Comparison of ENCODE assay signal across 9 mouse cellular contexts in the genomic region with DNA sequence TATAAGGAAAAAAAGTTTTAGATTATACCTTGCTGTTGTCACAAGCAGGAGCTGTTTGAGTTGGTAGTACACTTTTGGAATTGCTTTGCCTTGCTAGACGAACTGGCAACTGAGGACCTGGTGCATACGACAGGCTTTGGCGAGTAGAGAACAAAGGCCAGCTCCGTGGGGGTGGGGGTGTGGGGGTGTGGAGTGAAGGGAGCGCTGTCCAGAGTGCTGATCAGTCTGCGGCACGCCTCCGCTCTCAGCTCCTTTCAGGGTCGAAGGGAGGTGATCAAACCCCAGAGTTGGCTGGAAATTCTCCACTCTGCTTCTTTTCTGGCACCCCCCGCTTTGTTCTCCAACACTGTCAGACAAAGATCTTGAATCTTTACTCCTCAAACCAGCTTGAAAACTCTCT. TPM values are rescaled to one million over a fixed set of nuclear protein-coding genes. Genes with fewer than 3 reads are reported as not detected.
DNase-seq lines count a peak whose midpoint lies in the region; ATAC-seq lines count a peak whose summit lies in the region.
"Had no signal": no experiment of that assay in that cellular context is flagged by ENCODE, and none has a peak within 500 bp of the region (broad histone marks: within the 10 kb centered on the region; RNA-seq: fewer than 3 reads in every experiment).

No protein-coding gene starts in this region.

- peak overlapping the region; percentile 76 for H3K4me2 ChIP-seq in midbrain, embryonic 14.5 days (ENCODE audit: low read length)

- H3K4me1 ChIP-seq in midbrain, embryonic 14.5 days (ENCODE audit: control insufficient read depth, insufficient read depth, low read length), result peaks cover 63% of the 10 kb centered on the region

- H3K9me3 ChIP-seq in midbrain, embryonic 14.5 days (ENCODE audit: control insufficient read depth, low read length), result no peaks in the 10 kb centered on the region

- under 1% methylated on average over 10 of the region's 10 CpGs for WGBS in midbrain, embryonic 14.5 days

- H3K4me3 ChIP-seq in midbrain, embryonic 14.5 days (replicated peaks; ENCODE audit: low read depth, low read length), result peak overlapping the region; percentile 57

- H3K9ac ChIP-seq in midbrain, embryonic 14.5 days (replicated peaks; ENCODE audit: low read length), result peak overlapping the region; percentile 52

- no peaks in the 10 kb centered on the region for H3K27me3 ChIP-seq in midbrain, embryonic 14.5 days (ENCODE audit: control insufficient read depth, insufficient read depth, low read length)

- peak; percentile 59; the same call in 1 of the 2 replicates for ATAC-seq in midbrain, embryonic 14.5 days (ENCODE audit: low FRiP score, low TSS enrichment)

- DNase-seq in layer of hippocampus, postnatal 10 days (ENCODE audit: low spot score in 2 of 2), result peak; percentile 52 to 62
- DNase-seq in layer of hippocampus, postnatal 14 days (ENCODE audit: low spot score in 2 of 2), result no peak
- DNase-seq in R1 (ENCODE audit: low read depth, low spot score), result peak; percentile 68
- peak; percentile 77 for DNase-seq in embryo, embryonic 10 days (ENCODE audit: low spot score)
- peak; percentile 10 for DNase-seq in induced T-regulatory cell, adult 2 months (ENCODE audit: low read depth)
- peak; percentile 81 for DNase-seq in midbrain, embryonic 14.5 days
- DNase-seq in spleen, postnatal 14 days (ENCODE audit: low spot score in 2 of 2), result no peak
- no peak for DNase-seq in layer of hippocampus, postnatal 36 days

- peak overlapping the region; percentile 90 for H3K27ac ChIP-seq in midbrain, embryonic 14.5 days (replicated peaks; ENCODE audit: low read depth, low read length)

- no peaks in the 10 kb centered on the region for H3K36me3 ChIP-seq in midbrain, embryonic 14.5 days (ENCODE audit: control insufficient read depth, insufficient read depth, low read length)

RNA-seq across cellular contexts. Expression of gene Myt1, which starts 1.5 kb away (rescaled TPM):
- 10 to 100 TPM; 38.0 to 46.5 TPM for total RNA-seq in layer of hippocampus, postnatal 10 days (2021)
- total RNA-seq in layer of hippocampus, postnatal 14 days (2021), result 10 to 100 TPM; 39.5 to 42.7 TPM
- 21.2 and 31.3 TPM in 2 replicates for polyA plus RNA-seq in midbrain, embryonic 14.5 days (2014; fragmentation: Nextera tagmentation; extraction: Ambion mirVana)
- total RNA-seq in layer of hippocampus, postnatal 36 days (2021), result 10 to 100 TPM; 26.3 to 27.8 TPM
- total RNA-seq: liver, adult 2 months had no signal
- polyA plus RNA-seq: liver, adult 2 months had no signal

RNA-seq across cellular contexts. Expression of gene Oprl1, which starts 49.8 kb away (rescaled TPM):
- 10 to 100 TPM; 52.9 to 62.8 TPM for total RNA-seq in layer of hippocampus, postnatal 10 days (2021)
- total RNA-seq in layer of hippocampus, postnatal 14 days (2021), result 10 to 100 TPM; 52.9 to 54.1 TPM
- polyA plus RNA-seq in midbrain, embryonic 14.5 days (2014; fragmentation: Nextera tagmentation; extraction: Ambion mirVana), result 105 and 110 TPM in 2 replicates
- total RNA-seq in layer of hippocampus, postnatal 36 days (2021), result 10 to 100 TPM; 47.7 to 56.7 TPM
- total RNA-seq: liver, adult 2 months had no signal

Comparison
In these comparisons a context has a peak if more than half of its experiments do, and no peak if none do; other contexts are left out.
1. DNase-seq: peak in layer of hippocampus, postnatal 10 days (2 of 2), R1 (single experiment), embryo, embryonic 10 days (single experiment), induced T-regulatory cell, adult 2 months (single experiment) and midbrain, embryonic 14.5 days (single experiment); none in layer of hippocampus, postnatal 14 days (0 of 2), spleen, postnatal 14 days (0 of 2) and layer of hippocampus, postnatal 36 days (0 of 2).